Mouse (Mus musculus) MEL (cell line): ENCODE results near the gene Ank2. TPM values are rescaled to one million over a fixed set of nuclear protein-coding genes. Genes with fewer than 3 reads are reported as not detected.
A peak's percentile ranks its signal among the peaks of the same experiment; 100 is the strongest.

ENCODE experiments used
- DNase-seq: peaks from one replicate; pipeline ENCODE4 v3.0.0; 2011; ENCODE audit warnings: low read depth, low spot score
- H3K27ac ChIP-seq: 2 replicates; pipeline ENCODE4 v1.5.1; 2012; ENCODE audit warnings: low read depth, mild to moderate bottlenecking, control low read depth, low read length, moderate library complexity; ENCODE audit not compliant: control insufficient read depth
- H3K27me3 ChIP-seq, 2 experiments: fragments of 150-350 bp in 1 of 2; sonication (generic) in 1 of 2; 2 replicates each; pipeline ENCODE4 v1.6.1; 2012; ENCODE audit warnings: low read length in 2 of 2, mild to moderate bottlenecking in 2 of 2, improper control_type of control experiment in 1 of 2, moderate library complexity in 1 of 2; ENCODE audit not compliant: insufficient read depth in 2 of 2, control insufficient read depth in 1 of 2
- H3K36me3 ChIP-seq, 2 experiments: 2 replicates each; pipeline ENCODE4 v1.6.1; 2012 to 2014; ENCODE audit warnings: low read length in 2 of 2, improper control_type of control experiment in 1 of 2, inconsistent platforms in 1 of 2, mild to moderate bottlenecking in 1 of 2; ENCODE audit not compliant: insufficient read depth in 2 of 2, control insufficient read depth in 1 of 2
- H3K4me1 ChIP-seq, 2 experiments: fragments of 150-350 bp in 1 of 2; sonication (generic) in 1 of 2; 2 replicates each; pipeline ENCODE4 v1.6.1; 2012; ENCODE audit warnings: low read length in 2 of 2, improper control_type of control experiment in 1 of 2, mild to moderate bottlenecking in 1 of 2; ENCODE audit not compliant: insufficient read depth in 2 of 2, control insufficient read depth in 1 of 2
- H3K4me3 ChIP-seq, 2 experiments: fragments of 150-350 bp in 1 of 2; sonication (generic) in 1 of 2; 2 replicates each; pipeline ENCODE4 v1.5.1; 2012; ENCODE audit warnings: low read depth in 2 of 2, low read length in 2 of 2, mild to moderate bottlenecking in 2 of 2, moderate library complexity in 2 of 2, control low read depth in 1 of 2, improper control_type of control experiment in 1 of 2; ENCODE audit not compliant: control insufficient read depth in 1 of 2, insufficient read depth in 1 of 2
- H3K79me2 ChIP-seq: 2 replicates; pipeline ENCODE4 v1.6.1; 2012; ENCODE audit warnings: mild to moderate bottlenecking, low read length, moderate library complexity; ENCODE audit not compliant: control insufficient read depth, poor library complexity, insufficient read depth
- H3K9ac ChIP-seq: 2 replicates; pipeline ENCODE4 v1.6.1; 2012; ENCODE audit warnings: low read depth, mild to moderate bottlenecking, control low read depth, low read length, moderate library complexity; ENCODE audit not compliant: control insufficient read depth, poor library complexity, severe bottlenecking
- H3K9me3 ChIP-seq: fragments of 150-350 bp; sonication (generic); replicated peaks from 2 replicates; pipeline ENCODE4 v1.6.1; 2012; ENCODE audit warnings: mild to moderate bottlenecking, low read length, improper control_type of control experiment, moderate library complexity; ENCODE audit not compliant: insufficient read depth
- CHD1 ChIP-seq: IDR thresholded peaks from 2 replicates; pipeline ENCODE4 v1.6.1; 2012; ENCODE audit warnings: low read depth, mild to moderate bottlenecking, inconsistent platforms, low read length, improper control_type of control experiment
- CTCF ChIP-seq, 3 experiments: IDR thresholded peaks in 2 of 3; conservative IDR thresholded peaks in 1 of 3; 2 replicates each; pipeline ENCODE4 v1.5.1; 2011 to 2012; ENCODE audit warnings: low read length in 3 of 3, low read depth in 2 of 3, mild to moderate bottlenecking in 2 of 3, improper control_type of control experiment in 1 of 3, inconsistent platforms in 1 of 3, mixed read lengths in 1 of 3, moderate library complexity in 1 of 3; ENCODE audit not compliant: control insufficient read depth in 1 of 3, insufficient read depth in 1 of 3, poor library complexity in 1 of 3, severe bottlenecking in 1 of 3
- ELF1 ChIP-seq: IDR thresholded peaks from 2 replicates; pipeline ENCODE4 v1.6.1; 2014; ENCODE audit warnings: low read depth, mild to moderate bottlenecking, inconsistent platforms, low read length, improper control_type of control experiment, moderate library complexity
- EP300 ChIP-seq, 2 experiments: IDR thresholded peaks; 2 replicates each; pipeline ENCODE4 v1.6.1; 2011; ENCODE audit warnings: improper control_type of control experiment in 2 of 2, low read length in 2 of 2, low read depth in 1 of 2, mild to moderate bottlenecking in 1 of 2
- GABPA ChIP-seq: IDR thresholded peaks from 2 replicates; pipeline ENCODE4 v1.6.1; 2012; ENCODE audit warnings: low read depth, mild to moderate bottlenecking, inconsistent platforms, low read length, improper control_type of control experiment, moderate library complexity
- HCFC1 ChIP-seq: IDR thresholded peaks from 2 replicates; pipeline ENCODE4 v1.6.1; 2012; ENCODE audit warnings: low read depth, mild to moderate bottlenecking, inconsistent platforms, low read length, improper control_type of control experiment, moderate library complexity
- JUND ChIP-seq: IDR thresholded peaks from 2 replicates; pipeline ENCODE4 v1.6.1; 2011; ENCODE audit warnings: low read depth, mild to moderate bottlenecking, improper control_type of control experiment, low read length
- MAX ChIP-seq: IDR thresholded peaks from 2 replicates; pipeline ENCODE4 v1.6.1; 2011; ENCODE audit warnings: low read length, improper control_type of control experiment
- MYC ChIP-seq: IDR thresholded peaks from 2 replicates; pipeline ENCODE4 v1.6.1; 2011; ENCODE audit warnings: low read depth, mild to moderate bottlenecking, low read length, improper control_type of control experiment, moderate library complexity
- NELFE ChIP-seq: IDR thresholded peaks from 2 replicates; pipeline ENCODE4 v1.6.1; 2011; ENCODE audit warnings: low read depth, low read length, improper control_type of control experiment
- POLR2AphosphoS5 ChIP-seq: IDR thresholded peaks from 2 replicates; pipeline ENCODE4 v1.6.1; 2012; ENCODE audit warnings: low read depth, borderline replicate concordance, mild to moderate bottlenecking, inconsistent platforms, low read length, moderate library complexity, mixed read lengths
- RAD21 ChIP-seq: IDR thresholded peaks from 2 replicates; pipeline ENCODE4 v1.6.1; 2011; ENCODE audit warnings: mild to moderate bottlenecking, low read depth, low read length, improper control_type of control experiment
- RCOR1 ChIP-seq: IDR thresholded peaks from 2 replicates; pipeline ENCODE4 v1.6.1; 2012; ENCODE audit warnings: low read depth, mild to moderate bottlenecking, inconsistent platforms, low read length, improper control_type of control experiment
- SIN3A ChIP-seq: IDR thresholded peaks from 2 replicates; pipeline ENCODE4 v1.6.1; 2012; ENCODE audit warnings: low read length, improper control_type of control experiment, inconsistent platforms
- SMC3 ChIP-seq: IDR thresholded peaks from 2 replicates; pipeline ENCODE4 v1.6.1; 2011; ENCODE audit warnings: low read depth, low read length, improper control_type of control experiment
- TBP ChIP-seq: IDR thresholded peaks from 2 replicates; pipeline ENCODE4 v1.8.0; 2011; ENCODE audit warnings: low read depth, low read length, improper control_type of control experiment
- ZC3H11A ChIP-seq: IDR thresholded peaks from 2 replicates; pipeline ENCODE4 v1.6.1; 2012; ENCODE audit warnings: low read depth, mild to moderate bottlenecking, inconsistent platforms, low read length, improper control_type of control experiment
- ZMIZ1 ChIP-seq: IDR thresholded peaks from 2 replicates; pipeline ENCODE4 v1.6.1; 2012; ENCODE audit warnings: low read depth, mild to moderate bottlenecking, inconsistent platforms, low read length, improper control_type of control experiment, moderate library complexity
- ZNF384 ChIP-seq: IDR thresholded peaks from 2 replicates; pipeline ENCODE4 v1.6.1; 2012; ENCODE audit warnings: low read depth, mild to moderate bottlenecking, inconsistent platforms, low read length, improper control_type of control experiment
- polyA plus RNA-seq, 2 experiments: library from polyadenylated mRNA; stranded (reverse) in 1 of 2; unstranded in 1 of 2; fragments of >175 nt in 1 of 2; fragments of >200 nt in 1 of 2; gene quantifications; 2 replicates each; pipeline versions ENCODE4 v1.2.1 to v1.2.4; 2012; ENCODE audit warnings: low replicate concordance in 2 of 2, low read depth in 1 of 2; ENCODE audit not compliant: insufficient read length in 2 of 2, insufficient read depth in 1 of 2, missing spikeins in 1 of 2
- total RNA-seq: library from RNA; depleted of rRNA; stranded (reverse); fragments of 300-350 nt; gene quantifications from 2 replicates; pipeline ENCODE4 v1.2.3, GENCODE M21; 2012

Ank2 gene
- total and polyA plus RNA-seq, 3 experiments, result 2.7 to 4.5 TPM; not detected in 1

- no peaks in the 10 kb centered on the region for H3K79me2 ChIP-seq
- H3K4me3 ChIP-seq, result peak overlapping the region; percentile 7 to 40; a peak in 2 of 4 replicates
- H3K36me3 ChIP-seq, result no peaks in the 10 kb centered on the region
- no peak overlapping the region for H3K9ac ChIP-seq
- DNase-seq, result no peak
- no peaks in the 10 kb centered on the region for H3K9me3 ChIP-seq
- TF ChIP-seq SIN3A (no peak), HCFC1 (no peak), GABPA (no peak), EP300 (IDR thresholded peaks at IDR 0.05; ENCODE audit: low read depth in 1 of 2, low read length in 2 of 2) (no peak), RCOR1 (no peak), CHD1 (no peak), MAX (no peak)
- H3K27ac ChIP-seq, result no peak overlapping the region
- no peaks in the 10 kb centered on the region for H3K4me1 ChIP-seq
- H3K27me3 ChIP-seq, result no peaks in the 10 kb centered on the region
Observed at GRCm38 (mm10) chr3:127429866-127430265, 69.3 kb downstream of the Ank2 start.

GRCm38 (mm10) chr3:127428527-127428926 is 70.6 kb downstream of the Ank2 start:
- H3K27ac ChIP-seq, result no peak overlapping the region
- no peaks in the 10 kb centered on the region for H3K36me3 ChIP-seq
- no peak overlapping the region for H3K4me3 ChIP-seq
- H3K79me2 ChIP-seq, result no peaks in the 10 kb centered on the region
- H3K9me3 ChIP-seq, result no peaks in the 10 kb centered on the region
- TF ChIP-seq SMC3 (peak; percentile 41), NELFE (no peak), ZNF384 (no peak), MYC (peak; percentile 43; the same call in 1 of the 2 replicates), SIN3A (no peak), ZMIZ1 (no peak), TBP (no peak), CTCF (IDR thresholded peaks at IDR 0.05 in 2 of 3, conservative IDR thresholded peaks at IDR 0.05 in 1 of 3; ENCODE audit: control insufficient read depth in 1 of 3, insufficient read depth in 1 of 3, low read depth in 2 of 3, low read length in 3 of 3, poor library complexity in 1 of 3, severe bottlenecking in 1 of 3) (peak in 2 of 3 experiments; percentile 2 to 59; a peak in 2 of 6 replicates), CHD1 (no peak), ZC3H11A (0 out of 2 replicates have a peak, but pooled peaks have one; percentile 8), RAD21 (peak; percentile 36), GABPA (no peak), JUND (no peak), ELF1 (no peak), POLR2AphosphoS5 (no peak)
- DNase-seq, result peak; percentile 44
- no peak overlapping the region for H3K9ac ChIP-seq
- no peaks in the 10 kb centered on the region for H3K27me3 ChIP-seq
- no peaks in the 10 kb centered on the region for H3K4me1 ChIP-seq
